Mouse (Mus musculus) myocyte (in vitro differentiated cells): ENCODE measurements at regions not wholly inside any gene's neighbourhood (a gene's known extent, or its start where the extent isn't known, plus 50 kb on each side); places are given as distances from the start of the nearest gene placed in this dataset.

Experiments
- CEBPB ChIP-seq: IDR thresholded peaks from 2 replicates; pipeline ENCODE4 v1.6.1; 2011; ENCODE audit warnings: mild to moderate bottlenecking, moderate library complexity; ENCODE audit not compliant: poor library complexity, insufficient read depth, severe bottlenecking
- E2F4 ChIP-seq: IDR thresholded peaks from one replicate; pipeline ENCODE4 v1.6.1; 2011; ENCODE audit warnings: mild to moderate bottlenecking, control low read depth, moderate library complexity; ENCODE audit not compliant: insufficient read depth
- MYOD1 ChIP-seq, 3 experiments: IDR thresholded peaks; one replicate each; pipeline ENCODE4 v1.6.1; 2011; ENCODE audit warnings: control low read depth in 2 of 3, low read depth in 2 of 3, mild to moderate bottlenecking in 2 of 3, moderate library complexity in 1 of 3; ENCODE audit not compliant: insufficient read length in 2 of 3, control insufficient read depth in 1 of 3
- MYOG ChIP-seq, 3 experiments: IDR thresholded peaks; one replicate each; pipeline ENCODE4 v1.6.1; 2011; ENCODE audit warnings: control low read depth in 2 of 3, low read depth in 2 of 3, mild to moderate bottlenecking in 2 of 3; ENCODE audit not compliant: insufficient read length in 2 of 3, control insufficient read depth in 1 of 3, insufficient read depth in 1 of 3
- POLR2A ChIP-seq: IDR thresholded peaks from one replicate; pipeline ENCODE4 v1.6.1; 2011; ENCODE audit warnings: low read depth, mild to moderate bottlenecking, control low read depth, moderate library complexity; ENCODE audit not compliant: insufficient read length
- POLR2AphosphoS2 ChIP-seq: IDR thresholded peaks from one replicate; pipeline ENCODE4 v1.6.1; 2011; ENCODE audit warnings: low read depth, control low read depth; ENCODE audit not compliant: insufficient read length
- REST ChIP-seq: IDR thresholded peaks from one replicate; pipeline ENCODE4 v1.6.1; 2011; ENCODE audit warnings: mild to moderate bottlenecking, control low read depth, moderate library complexity; ENCODE audit not compliant: insufficient read depth, insufficient read length
- TCF12 ChIP-seq: IDR thresholded peaks from one replicate; pipeline ENCODE4 v1.6.1; 2011; ENCODE audit warnings: mild to moderate bottlenecking, control low read depth; ENCODE audit not compliant: poor library complexity, insufficient read depth, severe bottlenecking
- TCF3 ChIP-seq: IDR thresholded peaks from one replicate; pipeline ENCODE4 v1.6.1; 2011; ENCODE audit warnings: low read depth, control low read depth; ENCODE audit not compliant: insufficient read length
- USF1 ChIP-seq: IDR thresholded peaks from one replicate; pipeline ENCODE4 v1.6.1; 2011; ENCODE audit warnings: low read depth, mild to moderate bottlenecking, control low read depth, moderate library complexity

DNA sequence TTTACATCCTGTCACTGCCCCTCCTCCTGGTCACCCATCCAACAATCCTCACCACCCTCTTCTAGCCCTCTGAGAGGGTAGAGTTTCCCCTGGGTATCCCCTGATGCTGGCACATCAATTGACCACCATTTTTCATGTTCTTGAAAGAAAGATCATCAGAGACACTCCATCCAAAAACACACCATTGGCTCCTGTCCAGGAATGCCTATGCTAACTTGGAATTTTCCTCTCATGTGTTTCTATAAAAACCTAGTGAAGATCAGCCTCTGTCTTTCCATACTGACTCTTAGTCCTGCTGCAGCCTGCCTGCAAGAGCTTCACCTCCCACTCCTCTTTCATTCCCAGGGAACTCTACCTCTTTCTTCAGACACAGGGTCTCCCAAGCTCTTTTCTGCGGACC, 117.2 kb upstream of the Galnt18 start:
- TF ChIP-seq POLR2A (no peak), USF1 (no peak), CEBPB (no peak), E2F4 (no peak), TCF12 (no peak), TCF3 (no peak), REST (no peak), MYOG (IDR thresholded peaks at IDR 0.05; ENCODE audit: control insufficient read depth in 1 of 3, insufficient read depth in 1 of 3, insufficient read length in 2 of 3, low read depth in 2 of 3) (no peak), MYOD1 (IDR thresholded peaks at IDR 0.05; ENCODE audit: control insufficient read depth in 1 of 3, insufficient read length in 2 of 3, low read depth in 2 of 3) (no peak), POLR2AphosphoS2 (no peak)
